Mouse (Mus musculus) liver, embryonic 14.5 days (tissue): ENCODE measurements around the gene Tmem167b. TPM values are rescaled to one million over a fixed set of nuclear protein-coding genes. Genes with fewer than 3 reads are reported as not detected.
A peak's percentile ranks its signal among the peaks of the same experiment; 100 is the strongest.

Experiments used
- ATAC-seq: fragments of 200-750 bp; cut with Nextera tagmentation; 2 replicates; pipeline ENCODE4 v1.8.0; 2017; ENCODE audit warnings: moderate number of reproducible peaks, mild to moderate bottlenecking, moderate library complexity; ENCODE audit not compliant: insufficient read depth
- DNase-seq, 3 experiments: peaks; one replicate each; pipeline ENCODE4 v3.0.0-alpha.2; 2012 to 2013; ENCODE audit warnings: low read depth in 3 of 3, low spot score in 3 of 3
- H3K27ac ChIP-seq: fragments of 300-500 bp; sonication (generic); 2 replicates; pipeline ENCODE4 v1.5.1; 2014; ENCODE audit warnings: moderate library complexity, mild to moderate bottlenecking, control low read depth, inconsistent platforms
- H3K27me3 ChIP-seq: fragments of 300-500 bp; sonication (generic); 2 replicates; pipeline ENCODE4 v1.6.1; 2014; ENCODE audit warnings: mild to moderate bottlenecking, low read length, moderate library complexity; ENCODE audit not compliant: control insufficient read depth, insufficient read depth
- H3K36me3 ChIP-seq: fragments of 300-500 bp; sonication (generic); replicated peaks from 2 replicates; pipeline ENCODE4 v1.6.1; 2014; ENCODE audit warnings: low read depth; ENCODE audit not compliant: control insufficient read depth, insufficient read depth
- H3K4me1 ChIP-seq, 2 experiments: fragments of 200-500 bp in 1 of 2; fragments of 300-500 bp in 1 of 2; sonication (generic) in 1 of 2; replicated peaks; 2 replicates each; pipeline ENCODE4 v1.6.1; 2012 to 2014; ENCODE audit warnings: antibody characterized with exemption in 1 of 2, inconsistent platforms in 1 of 2, low read length in 1 of 2; ENCODE audit not compliant: control insufficient read depth in 2 of 2, insufficient read depth in 2 of 2
- H3K4me2 ChIP-seq: fragments of 300-500 bp; sonication (generic); 2 replicates; pipeline ENCODE4 v1.6.1; 2014; ENCODE audit warnings: low read depth, mild to moderate bottlenecking, control low read depth, moderate library complexity
- H3K4me3 ChIP-seq, 2 experiments: fragments of 200-500 bp in 1 of 2; fragments of 300-500 bp in 1 of 2; sonication (generic) in 1 of 2; 2 replicates each; pipeline ENCODE4 v1.5.1; 2012 to 2014; ENCODE audit warnings: low read depth in 2 of 2, low read length in 2 of 2, mild to moderate bottlenecking in 2 of 2, control low read depth in 1 of 2, inconsistent platforms in 1 of 2, moderate library complexity in 1 of 2; ENCODE audit not compliant: insufficient read depth in 1 of 2
- H3K9ac ChIP-seq: fragments of 300-500 bp; sonication (generic); replicated peaks from 2 replicates; pipeline ENCODE4 v1.6.1; 2014; ENCODE audit warnings: mild to moderate bottlenecking, control low read depth, moderate library complexity
- H3K9me3 ChIP-seq: fragments of 300-500 bp; sonication (generic); 2 replicates; pipeline ENCODE4 v1.6.1; 2016; ENCODE audit warnings: low read length, mixed read lengths; ENCODE audit not compliant: control insufficient read depth
- CTCF ChIP-seq: IDR thresholded peaks from 2 replicates; pipeline ENCODE4 v1.5.1; 2016; ENCODE audit warnings: antibody characterized with exemption, low read depth, control low read depth
- EP300 ChIP-seq: IDR thresholded peaks from 2 replicates; pipeline ENCODE4 v1.6.1; 2016; ENCODE audit warnings: antibody characterized with exemption, low read depth
- WGBS: fragments of 180-500 bp; shearing (Covaris S2); extraction: QIAGEN DNeasy Blood & Tissue Kit; methylation state at CpG from one replicate; pipeline ENCODE4 v1.1.7; 2014; ENCODE audit not compliant: insufficient replicate concordance; 5-methylcytosine and 5-hydroxymethylcytosine counted together
- polyA plus RNA-seq, 2 experiments: library from polyadenylated mRNA; depleted of rRNA in 1 of 2; stranded (reverse) in 1 of 2; unstranded in 1 of 2; fragments of >200 nt; fragmentation: Nextera tagmentation in 1 of 2; extraction: Ambion mirVana in 1 of 2; gene quantifications; 2 replicates each; pipeline versions ENCODE4 v1.2.1 to v1.2.3; 2012 to 2014

Tmem167b gene
- polyA plus RNA-seq (2012; rRNA removed) (2.8 and 3.8 TPM in 2 replicates), polyA plus RNA-seq (2014; fragmentation: Nextera tagmentation; extraction: Ambion mirVana) (12.7 and 13.1 TPM in 2 replicates)

- ATAC-seq (peak; percentile 96), DNase-seq (peak; percentile 98)
- Histone ChIP-seq H3K9me3 (no peaks in the 10 kb centered on the region), H3K27ac (peak within 1 kb of the TSS; percentile 96), H3K27me3 (no peaks in the 10 kb centered on the region), H3K4me3 (peak within 1 kb of the TSS; percentile 92 to 97), H3K9ac (peak within 1 kb of the TSS; percentile 97), H3K4me1 (peaks cover 23 to 24% of the 10 kb centered on the region in 2 experiments), H3K36me3 (peaks cover 9% of the 10 kb centered on the region), H3K4me2 (peak within 1 kb of the TSS; percentile 99)
- no peak for TF ChIP-seq EP300
- no peak; the same call in 1 of the 2 replicates for TF ChIP-seq CTCF
- WGBS = under 1% methylated on average over 40 of the region's 45 CpGs
Measured at GRCm38 (mm10) chr3:108562133-108562730, at the start of gene Tmem167b. Gene Tmem167b, minus strand, starts transcription at chr3:108562466.

- ATAC-seq (no peak), DNase-seq (no peak)
- Histone ChIP-seq H3K4me1 (no peaks in the 10 kb centered on the region), H3K4me3 (no peak overlapping the region), H3K27me3 (no peaks in the 10 kb centered on the region), H3K27ac (no peak overlapping the region), H3K4me2 (no peak overlapping the region), H3K9me3 (no peaks in the 10 kb centered on the region), H3K9ac (no peak overlapping the region), H3K36me3 (no peaks in the 10 kb centered on the region)
- 18% methylated on average over 3 of the region's 3 CpGs for WGBS
- TF ChIP-seq CTCF (no peak), EP300 (no peak)
Measured at GRCm38 (mm10) chr3:108608906-108609305, 46.6 kb upstream of the Tmem167b start.

- under 1% methylated on average over 57 of the region's 61 CpGs for WGBS
- no peaks in the 10 kb centered on the region for H3K9me3 ChIP-seq
- H3K9ac ChIP-seq = peak overlapping the region; percentile 58
- H3K36me3 ChIP-seq = no peaks in the 10 kb centered on the region
- H3K27ac ChIP-seq = peak overlapping the region; percentile 34; the same call in 1 of the 2 replicates
- peak overlapping the region; percentile 74 to 77 for H3K4me3 ChIP-seq
- no peak for DNase-seq
- H3K4me2 ChIP-seq = peak overlapping the region; percentile 98
- no peaks in the 10 kb centered on the region for H3K27me3 ChIP-seq
- no peak; the same call in 1 of the 2 replicates for ATAC-seq
- no peak for TF ChIP-seq CTCF
- TF ChIP-seq EP300 = no peak
- peaks cover 6 to 7% of the 10 kb centered on the region in 2 experiments for H3K4me1 ChIP-seq
Measured at GRCm38 (mm10) chr3:108591530-108592522, 29.6 kb upstream of the Tmem167b start.

- Histone ChIP-seq H3K4me2 (peak within 1 kb of the TSS; percentile 98), H3K9me3 (no peaks in the 10 kb centered on the region), H3K9ac (peak within 1 kb of the TSS; percentile 58), H3K27me3 (no peaks in the 10 kb centered on the region), H3K4me1 (peaks cover 6 to 7% of the 10 kb centered on the region in 2 experiments), H3K36me3 (no peaks in the 10 kb centered on the region), H3K4me3 (peak within 1 kb of the TSS; percentile 74 to 77), H3K27ac (peak within 1 kb of the TSS; percentile 34; the same call in 1 of the 2 replicates)
- DNase-seq (peak; percentile 89 to 93 (median 89)), ATAC-seq (peak; percentile 99)
- TF ChIP-seq CTCF (peak; percentile 2; the same call in 1 of the 2 replicates), EP300 (no peak)
- WGBS = 3% methylated on average over 44 of the region's 44 CpGs
Measured at GRCm38 (mm10) chr3:108590786-108591529, 28.7 kb upstream of the Tmem167b start, which contains the start of gene Wdr47. Gene Wdr47, plus strand, starts transcription at chr3:108591279.
